Mouse (Mus musculus) granulocyte monocyte progenitor cell, adult 5-6 weeks (primary cell): Measurements from ENCODE around the gene Man1c1. TPM values are rescaled to one million over a fixed set of nuclear protein-coding genes. Genes with fewer than 3 reads are reported as not detected.

Source experiments
- ATAC-seq: replicated peaks from 2 replicates; pipeline ENCODE4 v1.8.0; 2016; ENCODE audit warnings: mild to moderate bottlenecking, moderate TSS enrichment, inconsistent platforms; ENCODE audit not compliant: poor library complexity, severe bottlenecking
- total RNA-seq, 2 experiments: library from RNA; stranded (forward) in 1 of 2; stranded (reverse) in 1 of 2; fragments of 200-712, 200-1000 nt in 1 of 2; fragments of >200 nt in 1 of 2; fragmentation: Nextera tagmentation in 1 of 2; gene quantifications; 2 replicates each; pipeline ENCODE4 v1.2.3; 2014 to 2017

Gene Man1c1
- total RNA-seq, 2 experiments from 2014 or later = 5.1 to 9.5 TPM

DNA sequence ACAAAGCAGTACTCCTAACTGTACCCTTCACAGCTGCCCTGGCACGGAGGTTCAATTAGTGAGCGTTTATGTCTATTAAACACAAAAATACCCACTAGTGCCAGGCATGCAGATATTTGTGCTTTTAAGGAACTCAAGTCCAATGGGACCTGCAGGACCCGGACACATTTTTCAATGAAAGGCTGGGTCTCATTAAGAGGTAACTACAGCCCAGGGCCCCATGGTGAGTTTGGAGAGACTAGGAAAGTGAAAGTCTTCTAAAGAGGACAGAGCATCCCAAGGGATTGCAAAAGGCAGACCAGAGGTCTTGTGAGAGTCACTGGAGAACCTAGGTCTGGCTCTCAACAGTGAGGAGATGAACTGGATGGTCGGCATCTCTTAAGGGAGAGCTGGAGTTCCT is 170.7 kb downstream of the Man1c1 start:
- ATAC-seq = no peak

DNA sequence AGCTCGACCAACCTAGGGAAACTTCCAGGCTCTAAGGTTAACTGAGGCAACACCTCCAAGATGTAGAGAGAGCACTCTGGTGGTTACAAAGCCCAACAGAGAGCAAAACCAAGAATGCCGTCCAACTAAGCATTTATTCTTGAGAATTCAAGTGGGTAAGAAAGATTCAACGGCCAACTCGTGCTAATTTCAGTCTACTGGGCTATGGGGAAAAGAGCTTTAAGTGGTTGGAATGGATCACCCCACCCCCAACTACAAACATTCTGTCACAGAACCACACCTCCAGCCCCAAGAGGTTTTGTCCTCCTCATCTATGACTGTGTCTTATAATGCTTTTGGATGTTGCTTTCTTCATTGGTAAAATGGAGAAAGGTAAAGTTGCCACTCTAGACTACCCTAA is 171.2 kb downstream of the Man1c1 start:
- ATAC-seq = no peak

DNA sequence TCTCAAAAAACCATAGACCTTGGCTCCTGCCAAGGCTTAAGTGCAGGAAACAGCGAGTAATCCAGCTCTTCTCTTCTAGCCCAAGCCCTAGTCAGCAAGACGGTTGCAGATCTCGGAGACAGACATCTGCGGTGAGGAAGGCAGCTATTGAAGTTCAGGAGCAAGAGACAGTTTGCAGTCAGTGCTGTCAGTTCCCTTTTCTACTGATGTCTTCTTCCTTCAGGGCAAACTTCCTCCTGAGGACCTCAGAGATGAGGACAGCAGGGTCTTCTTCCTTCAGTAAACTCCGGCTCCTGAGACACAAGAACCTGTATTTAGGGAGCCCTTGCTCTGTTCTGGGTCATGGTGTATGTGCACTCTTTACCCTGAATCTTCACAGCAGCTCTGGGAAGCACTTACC is 177.9 kb downstream of the Man1c1 start:
- peak; percentile 83 for ATAC-seq

DNA sequence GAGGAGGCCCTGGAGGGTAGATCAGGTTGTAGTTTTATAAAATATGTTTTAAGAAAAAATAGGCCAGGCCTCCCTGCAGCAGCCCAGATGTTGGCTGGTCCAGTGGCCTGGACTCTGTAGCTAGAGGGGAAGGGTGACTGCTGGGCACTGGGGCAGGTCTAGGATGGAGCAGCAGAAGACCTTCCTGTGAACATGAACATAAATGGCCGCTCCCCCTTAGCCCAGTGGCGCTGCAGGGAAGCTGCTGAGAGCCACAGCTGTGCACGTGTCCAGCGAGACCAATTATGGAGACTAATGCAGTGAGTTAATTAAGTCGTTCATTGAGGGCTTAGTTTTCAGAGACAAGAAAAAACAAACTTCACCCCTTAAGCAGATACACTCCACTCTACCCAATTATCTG is 178.3 kb downstream of the Man1c1 start:
- no peak for ATAC-seq

DNA sequence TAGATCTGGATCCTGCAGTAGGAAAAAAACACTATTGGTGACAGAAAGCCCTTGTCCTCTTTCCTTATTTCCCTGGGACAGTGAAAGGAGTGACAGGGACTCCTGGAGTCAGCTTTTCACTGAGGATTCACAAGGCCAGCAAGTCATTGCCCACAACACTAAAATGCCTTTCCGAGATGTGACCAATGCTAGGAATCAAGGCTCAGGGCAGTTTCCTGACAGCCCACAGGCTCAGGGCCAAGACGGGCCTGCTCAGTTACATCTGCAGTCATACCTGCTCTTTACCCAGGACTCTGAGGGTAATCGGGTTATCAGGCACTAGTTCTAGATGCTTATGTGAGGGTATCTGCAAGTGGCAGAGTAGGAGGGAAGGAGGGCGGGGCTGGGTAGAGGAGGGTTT is 180.6 kb downstream of the Man1c1 start:
- ATAC-seq = no peak

DNA sequence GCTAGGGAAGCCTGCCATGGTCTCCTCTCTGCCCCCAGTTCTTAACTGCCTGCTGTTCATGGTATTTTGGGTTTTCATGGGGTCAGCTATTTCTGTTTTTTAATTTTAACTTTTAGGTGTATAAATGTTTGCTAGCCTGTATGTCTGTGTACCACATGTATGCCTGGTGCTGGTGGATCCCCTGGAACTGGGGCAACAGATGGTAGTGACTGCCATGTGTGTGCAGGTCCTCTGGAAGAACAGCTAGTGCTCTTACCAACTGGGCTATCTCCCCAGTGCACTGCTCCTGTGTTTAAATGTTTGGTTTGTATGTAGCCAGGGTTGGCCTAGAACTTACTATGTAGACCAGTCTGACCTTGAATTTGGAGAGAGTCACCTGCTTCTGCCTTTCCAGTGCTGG is 184.8 kb downstream of the Man1c1 start:
- no peak for ATAC-seq

DNA sequence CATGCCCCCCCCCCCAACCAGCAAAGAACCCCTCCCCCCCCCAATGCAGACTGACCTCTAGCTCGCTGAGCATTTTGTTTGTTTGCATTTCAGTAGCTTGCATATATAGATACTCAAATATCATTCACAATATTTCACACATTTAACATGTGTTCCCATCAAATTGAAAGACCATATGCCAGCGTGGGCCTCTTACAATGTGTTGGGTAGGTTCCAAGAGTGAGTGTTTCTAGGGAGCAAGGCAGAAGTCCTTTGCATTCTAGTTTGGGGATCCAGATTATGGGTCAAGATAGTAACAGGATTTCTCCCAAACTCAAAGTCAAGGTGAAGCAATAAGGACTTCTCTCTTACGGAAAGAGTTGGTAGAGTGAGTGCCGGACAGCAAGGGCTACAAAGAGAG is 185.5 kb downstream of the Man1c1 start:
- no peak for ATAC-seq

DNA sequence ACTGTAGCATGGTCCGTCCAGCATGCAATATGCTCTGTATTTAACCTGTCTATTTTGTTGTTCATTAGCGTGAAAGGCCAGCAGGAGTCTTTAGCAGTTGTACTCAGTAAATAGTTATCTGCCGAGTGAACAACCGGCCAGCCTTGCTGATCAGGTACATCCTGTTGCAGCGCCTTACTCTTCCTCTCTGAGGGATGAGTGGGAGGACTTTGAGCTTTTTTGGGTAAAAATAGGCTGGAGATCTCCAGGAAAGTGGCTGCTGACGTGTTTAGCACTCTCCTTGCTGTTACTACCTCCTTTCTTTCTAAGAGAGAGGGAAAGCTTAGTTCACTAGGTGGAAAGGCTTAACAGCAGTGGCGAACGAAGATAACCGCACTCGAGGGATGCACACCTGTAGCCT is 186.4 kb downstream of the Man1c1 start:
- no peak for ATAC-seq

DNA sequence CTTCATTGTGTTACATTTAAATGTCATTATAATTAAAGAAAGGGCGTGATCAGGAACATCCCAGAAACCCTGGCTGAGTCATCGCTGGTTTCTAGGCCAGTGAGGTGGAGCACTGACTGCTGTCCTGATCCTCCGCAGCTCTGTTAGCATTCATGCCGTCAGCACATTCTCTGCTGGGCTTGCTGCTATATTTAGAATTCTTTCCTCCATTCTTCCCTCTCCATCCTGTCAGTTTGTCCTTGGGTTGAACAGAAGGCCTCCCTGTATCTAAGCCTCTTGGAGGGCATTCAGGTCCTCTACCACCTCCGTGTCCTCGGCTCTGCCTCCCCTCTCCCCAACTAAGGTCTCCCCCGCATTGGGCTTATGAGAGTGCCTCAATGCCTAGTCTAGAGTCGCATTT is 187.1 kb downstream of the Man1c1 start:
- no peak for ATAC-seq

DNA sequence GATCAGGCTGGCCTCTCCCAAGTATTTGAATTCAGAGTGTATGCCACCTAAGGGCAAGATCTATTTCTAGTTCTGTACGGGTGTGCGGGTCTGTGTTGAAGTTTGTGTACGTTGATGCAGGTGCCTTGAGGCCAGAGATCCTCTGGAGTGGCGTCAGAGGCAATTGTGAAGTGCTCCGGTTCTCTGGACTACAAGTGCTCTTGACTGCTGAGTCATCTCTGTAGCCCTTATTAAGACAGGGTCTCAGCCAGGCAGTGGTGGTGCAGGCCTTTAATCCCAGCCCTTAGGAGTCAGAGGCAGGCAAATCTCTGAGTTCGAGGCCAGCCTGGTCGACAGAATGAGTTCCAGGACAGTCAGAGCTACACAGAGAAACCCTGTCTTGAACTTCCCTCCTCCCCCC is 188.5 kb downstream of the Man1c1 start:
- no peak for ATAC-seq

DNA sequence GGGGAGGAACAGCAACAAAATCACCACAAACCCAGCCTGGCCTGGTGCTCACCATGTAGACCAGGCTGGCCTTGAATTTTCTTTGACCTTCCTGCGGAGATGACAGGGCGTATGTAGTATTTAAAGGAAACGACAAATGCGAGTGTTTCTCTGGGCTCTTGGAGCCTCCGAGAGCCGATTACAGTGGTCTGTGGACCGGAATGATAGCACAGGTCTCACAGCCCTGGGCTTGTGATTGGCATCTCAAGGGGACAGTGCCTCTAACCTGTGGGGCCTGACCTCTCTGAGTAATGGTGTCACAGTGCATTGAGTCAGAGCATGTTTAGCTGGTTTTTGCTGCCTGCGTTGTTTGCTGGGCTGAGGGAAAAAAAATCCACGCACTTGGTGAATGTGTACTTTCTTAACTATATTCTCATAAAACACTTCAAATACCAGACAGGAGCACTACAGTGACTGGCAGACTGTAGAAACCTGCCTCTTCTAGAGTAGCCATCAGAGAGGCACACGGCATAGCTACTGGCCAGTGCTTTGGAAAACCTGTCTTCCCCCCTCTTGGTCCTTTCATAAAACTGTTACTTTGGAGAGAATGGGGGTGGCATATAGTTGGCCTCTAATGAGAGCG is 189.7 kb downstream of the Man1c1 start:
- ATAC-seq = no peak

DNA sequence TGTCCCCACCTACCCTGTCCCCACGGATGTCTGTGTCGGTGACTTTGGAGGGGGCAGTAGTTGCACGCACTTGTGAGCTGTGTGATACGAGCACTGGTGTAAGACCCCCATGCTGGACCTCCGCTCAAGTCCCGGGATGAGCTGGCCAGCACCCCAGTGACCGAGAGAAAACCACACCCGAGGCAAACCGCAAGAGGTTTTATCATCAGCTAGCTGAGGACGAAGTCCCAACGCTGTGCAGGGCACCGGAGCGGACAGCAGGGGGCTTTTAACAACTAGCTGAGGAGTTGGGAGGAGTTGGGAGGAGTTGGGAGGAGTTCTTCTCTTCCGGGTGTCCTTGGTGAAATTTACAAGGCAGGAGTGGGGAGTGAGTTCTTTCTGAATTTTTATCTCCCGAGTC is 191.3 kb downstream of the Man1c1 start:
- peak; percentile 64 for ATAC-seq

DNA sequence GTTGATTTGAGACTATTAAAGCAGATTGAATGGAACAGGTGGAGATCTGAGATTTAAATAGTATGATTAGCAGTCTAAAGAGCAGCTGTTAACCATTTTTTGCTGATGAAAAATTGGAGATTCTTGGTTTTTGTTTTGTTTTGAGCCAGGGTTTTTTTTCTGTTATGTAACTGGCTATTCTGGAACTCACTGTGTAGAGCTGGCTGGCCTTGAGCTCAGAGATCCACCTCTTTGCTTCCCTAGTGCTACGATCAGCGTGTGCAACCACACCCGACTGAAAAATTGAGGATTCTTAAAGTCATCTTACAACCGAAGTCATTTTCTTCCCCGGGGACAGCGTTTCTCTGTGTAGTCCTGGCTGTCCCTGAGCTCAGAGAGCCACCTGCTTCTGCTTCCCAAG is 192.4 kb downstream of the Man1c1 start:
- no peak for ATAC-seq

Other genes with a start within 250 kb of the Man1c1 start
- gene Stmn1, start 236.0 kb downstream of the Man1c1 start, total RNA-seq (2014; fragmentation: Nextera tagmentation) = 878 and 904 TPM in 2 replicates
- 966 and 982 TPM in 2 replicates for gene Stmn1, start 236.0 kb downstream of the Man1c1 start, total RNA-seq (2017)
- gene Paqr7, start 207.6 kb downstream of the Man1c1 start, total RNA-seq (2014; fragmentation: Nextera tagmentation) = 11.2 and 12.9 TPM in 2 replicates
- gene Paqr7, start 207.6 kb downstream of the Man1c1 start, total RNA-seq (2017) = 9.5 and 12.8 TPM in 2 replicates
- gene Aunip, start 193.3 kb downstream of the Man1c1 start, total RNA-seq (2014; fragmentation: Nextera tagmentation) = 15.0 and 25.6 TPM in 2 replicates
- gene Aunip, start 193.3 kb downstream of the Man1c1 start, total RNA-seq (2017) = 24.2 and 26.4 TPM in 2 replicates
- gene Mtfr1l, start 168.9 kb downstream of the Man1c1 start, total RNA-seq (2014; fragmentation: Nextera tagmentation) = 64.6 and 67.4 TPM in 2 replicates
- 52.0 and 54.8 TPM in 2 replicates for gene Mtfr1l, start 168.9 kb downstream of the Man1c1 start, total RNA-seq (2017)
- 32.4 and 32.8 TPM in 2 replicates for gene Selenon, start 152.1 kb downstream of the Man1c1 start, total RNA-seq (2014; fragmentation: Nextera tagmentation)
- 3.2 and 6.9 TPM in 2 replicates for gene Selenon, start 152.1 kb downstream of the Man1c1 start, total RNA-seq (2017)
- 28.4 and 30.6 TPM in 2 replicates for gene Ldlrap1, start 63.7 kb upstream of the Man1c1 start, total RNA-seq (2014; fragmentation: Nextera tagmentation)
- gene Ldlrap1, start 63.7 kb upstream of the Man1c1 start, total RNA-seq (2017) = 10.1 and 10.2 TPM in 2 replicates
- 14.7 and 26.1 TPM in 2 replicates for gene Maco1, start 149.1 kb upstream of the Man1c1 start, total RNA-seq (2014; fragmentation: Nextera tagmentation)
- 33.2 and 34.1 TPM in 2 replicates for gene Maco1, start 149.1 kb upstream of the Man1c1 start, total RNA-seq (2017)
- gene Rhd, start 160.2 kb upstream of the Man1c1 start, total RNA-seq (2014; fragmentation: Nextera tagmentation) = not detected in 2 replicates
- gene Rhd, start 160.2 kb upstream of the Man1c1 start, total RNA-seq (2017) = 0.22 TPM in 1 of 2 replicates, not detected in the other
- 136 and 149 TPM in 2 replicates for gene Tmem50a, start 210.7 kb upstream of the Man1c1 start, total RNA-seq (2014; fragmentation: Nextera tagmentation)
- 263 and 287 TPM in 2 replicates for gene Tmem50a, start 210.7 kb upstream of the Man1c1 start, total RNA-seq (2017)
- gene Rsrp1, start 219.3 kb upstream of the Man1c1 start, total RNA-seq (2014; fragmentation: Nextera tagmentation) = 476 and 614 TPM in 2 replicates
- 134 and 184 TPM in 2 replicates for gene Rsrp1, start 219.3 kb upstream of the Man1c1 start, total RNA-seq (2017)
- 43.5 and 50.5 TPM in 2 replicates for gene Syf2, start 226.6 kb upstream of the Man1c1 start, total RNA-seq (2014; fragmentation: Nextera tagmentation)
- gene Syf2, start 226.6 kb upstream of the Man1c1 start, total RNA-seq (2017) = 180 and 201 TPM in 2 replicates